Mouse (Mus musculus) heart, postnatal 0 days (tissue): ENCODE data around the gene Aldh18a1. TPM values are rescaled to one million over a fixed set of nuclear protein-coding genes. Genes with fewer than 3 reads are reported as not detected.

Source experiments
- ATAC-seq: fragments of 200-750 bp; cut with Nextera tagmentation; 2 replicates; pipeline ENCODE4 v1.8.0; 2017; ENCODE audit warnings: low read depth, moderate number of reproducible peaks, moderate library complexity; ENCODE audit not compliant: insufficient read depth
- DNase-seq: peaks from one replicate; pipeline ENCODE4 v3.0.0-alpha.2; 2016; ENCODE audit warnings: low spot score
- H3K27ac ChIP-seq: fragments of 300-500 bp; sonication (generic); 2 replicates; pipeline ENCODE4 v1.5.1; 2014; ENCODE audit warnings: low read depth, mild to moderate bottlenecking
- H3K27me3 ChIP-seq: fragments of 300-500 bp; sonication (generic); 2 replicates; pipeline ENCODE4 v1.6.1; 2014; ENCODE audit warnings: low read length, mixed read lengths; ENCODE audit not compliant: control insufficient read depth, insufficient read depth
- H3K36me3 ChIP-seq: fragments of 300-500 bp; sonication (generic); replicated peaks from 2 replicates; pipeline ENCODE4 v1.6.1; 2014; ENCODE audit warnings: low read length, mixed read lengths; ENCODE audit not compliant: control insufficient read depth, insufficient read depth
- H3K4me1 ChIP-seq: fragments of 300-500 bp; sonication (generic); 2 replicates; pipeline ENCODE4 v1.6.1; 2014; ENCODE audit warnings: antibody characterized with exemption; ENCODE audit not compliant: control insufficient read depth, insufficient read depth
- H3K4me2 ChIP-seq: fragments of 300-500 bp; sonication (generic); 2 replicates; pipeline ENCODE4 v1.6.1; 2014; ENCODE audit warnings: low read depth, mild to moderate bottlenecking, low read length, moderate library complexity
- H3K4me3 ChIP-seq: fragments of 300-500 bp; sonication (generic); 2 replicates; pipeline ENCODE4 v1.5.1; 2014; ENCODE audit warnings: low read depth, low read length
- H3K9ac ChIP-seq: fragments of 300-500 bp; sonication (generic); replicated peaks from 2 replicates; pipeline ENCODE4 v1.6.1; 2014; ENCODE audit warnings: low read depth, low read length, mixed read lengths
- H3K9me3 ChIP-seq: fragments of 300-500 bp; sonication (generic); replicated peaks from 2 replicates; pipeline ENCODE4 v1.6.1; 2016; ENCODE audit warnings: low read length; ENCODE audit not compliant: control insufficient read depth
- CTCF ChIP-seq: IDR thresholded peaks from 2 replicates; pipeline ENCODE4 v1.5.1; 2016; ENCODE audit warnings: antibody characterized with exemption, control low read depth, low read depth
- EP300 ChIP-seq: IDR thresholded peaks from 2 replicates; pipeline ENCODE4 v1.6.1; 2016; ENCODE audit warnings: antibody characterized with exemption, low read depth
- WGBS: fragments of 180-500 bp; shearing (Covaris S2); extraction: QIAGEN DNeasy Blood & Tissue Kit; methylation state at CpG from one replicate; pipeline ENCODE4 v1.1.7; 2014; 5-methylcytosine and 5-hydroxymethylcytosine counted together
- polyA plus RNA-seq: library from polyadenylated mRNA; unstranded; fragments of >200 nt; fragmentation: Nextera tagmentation; extraction: Ambion mirVana; gene quantifications from 2 replicates; pipeline ENCODE4 v1.2.1, GENCODE M21; 2015
- total RNA-seq: library from RNA; depleted of rRNA; stranded (reverse); fragments of >200 nt; gene quantifications from 2 replicates; pipeline ENCODE4 v1.2.3, GENCODE M21; 2014; ENCODE audit warnings: low replicate concordance

The Aldh18a1 gene
- total and polyA plus RNA-seq, 2 experiments from 2014 or later = 20.9 to 41.3 TPM

- ATAC-seq (no peak; the same call in 1 of the 2 replicates), DNase-seq (no peak)
- no peak overlapping the region for H3K27ac ChIP-seq
- no peaks in the 10 kb centered on the region for H3K9me3 ChIP-seq
- H3K9ac ChIP-seq = no peak overlapping the region
- H3K36me3 ChIP-seq = peaks cover 11% of the 10 kb centered on the region
- H3K4me3 ChIP-seq = no peak overlapping the region
- 63% methylated on average over 8 of the region's 8 CpGs for WGBS
- TF ChIP-seq CTCF = no peak
- no peak for TF ChIP-seq EP300
- H3K4me2 ChIP-seq = no peak overlapping the region
- no peaks in the 10 kb centered on the region for H3K27me3 ChIP-seq
- peaks cover 7% of the 10 kb centered on the region; the same call in 1 of the 2 replicates for H3K4me1 ChIP-seq
These were observed 7.6 kb upstream of the Aldh18a1 start for GRCm38 (mm10) chr19:40595831-40596230.

GRCm38 (mm10) chr19:40595231-40595630 is 7.0 kb upstream of the Aldh18a1 start:
- H3K36me3 ChIP-seq = peaks cover 11% of the 10 kb centered on the region
- 70% methylated on average over 3 of the region's 3 CpGs for WGBS

GRCm38 (mm10) chr19:40589530-40589880 is 1.2 kb upstream of the Aldh18a1 start:
- no peaks in the 10 kb centered on the region for H3K9me3 ChIP-seq
- peak overlapping the region; percentile 92 for H3K4me3 ChIP-seq
- WGBS = under 1% methylated on average over 10 of the region's 10 CpGs
- TF ChIP-seq CTCF (no peak), EP300 (no peak)
- H3K4me1 ChIP-seq = peaks cover 12% of the 10 kb centered on the region
- H3K4me2 ChIP-seq = peak overlapping the region; percentile 95
- ATAC-seq (no peak), DNase-seq (no peak)
- no peaks in the 10 kb centered on the region for H3K27me3 ChIP-seq
- H3K36me3 ChIP-seq = no peaks in the 10 kb centered on the region
- peak overlapping the region; percentile 48 for H3K9ac ChIP-seq
- H3K27ac ChIP-seq = peak overlapping the region; percentile 80

More at GRCm38 (mm10) chr19:40595231-40595630, 7.0 kb upstream of the Aldh18a1 start:
- no peaks in the 10 kb centered on the region for H3K27me3 ChIP-seq
- TF ChIP-seq CTCF (no peak), EP300 (no peak)
- no peak overlapping the region for H3K4me2 ChIP-seq
- H3K27ac ChIP-seq = no peak overlapping the region
- peaks cover 7% of the 10 kb centered on the region; the same call in 1 of the 2 replicates for H3K4me1 ChIP-seq
- DNase-seq (no peak), ATAC-seq (no peak; the same call in 1 of the 2 replicates)
- no peak overlapping the region for H3K4me3 ChIP-seq
- H3K9ac ChIP-seq = no peak overlapping the region
- no peaks in the 10 kb centered on the region for H3K9me3 ChIP-seq

GRCm38 (mm10) chr19:40588847-40589529 is 725 bp upstream of the Aldh18a1 start:
- peak overlapping the region; percentile 80 for H3K27ac ChIP-seq
- H3K27me3 ChIP-seq = no peaks in the 10 kb centered on the region
- peak overlapping the region; percentile 92 for H3K4me3 ChIP-seq
- peak overlapping the region; percentile 48 for H3K9ac ChIP-seq
- TF ChIP-seq EP300 (no peak), CTCF (peak; percentile 67)
- peaks cover 12% of the 10 kb centered on the region for H3K4me1 ChIP-seq
- peak; percentile 87 for DNase-seq
- under 1% methylated on average over 18 of the region's 18 CpGs for WGBS
- H3K36me3 ChIP-seq = no peaks in the 10 kb centered on the region
- ATAC-seq = peak; percentile 62
- H3K4me2 ChIP-seq = peak overlapping the region; percentile 95
- H3K9me3 ChIP-seq = no peaks in the 10 kb centered on the region

GRCm38 (mm10) chr19:40587491-40588292 is 571 bp downstream of the Aldh18a1 start:
- peak overlapping the region; percentile 95 for H3K4me2 ChIP-seq
- peaks cover 12% of the 10 kb centered on the region for H3K4me1 ChIP-seq
- ATAC-seq (peak; percentile 28), DNase-seq (no peak)
- no peaks in the 10 kb centered on the region for H3K9me3 ChIP-seq
- peak overlapping the region; percentile 55 for H3K9ac ChIP-seq
- WGBS = 4% methylated on average over 30 of the region's 30 CpGs
- H3K36me3 ChIP-seq = no peaks in the 10 kb centered on the region
- H3K27me3 ChIP-seq = no peaks in the 10 kb centered on the region
- TF ChIP-seq EP300 (no peak), CTCF (no peak)
- peak overlapping the region; percentile 92 for H3K4me3 ChIP-seq
- peak overlapping the region; percentile 34; the same call in 1 of the 2 replicates for H3K27ac ChIP-seq
